Mouse (Mus musculus): Measurements from ENCODE around the gene Nudt14.

- TF ChIP-seq EP300 (IDR thresholded peaks at IDR 0.05; ENCODE audit: low read depth) (no peak), CTCF (IDR thresholded peaks at IDR 0.05; ENCODE audit: low read depth) (no peak)
Measured at GRCm38 (mm10) chr12:112952433-112952832, 10.5 kb upstream of the Nudt14 start.
